Mouse (Mus musculus) cerebellum, adult 2 months (tissue): Measurements from ENCODE around the gene Agpat1.
A peak's percentile ranks its signal among the peaks of the same experiment; 100 is the strongest.

Experiments used
- CTCF ChIP-seq: fragments of 200-500 bp; IDR thresholded peaks from 2 replicates; pipeline ENCODE4 v1.5.1; 2011; ENCODE audit warnings: low read depth, mild to moderate bottlenecking, control low read depth, low read length, moderate library complexity, borderline replicate concordance; ENCODE audit not compliant: insufficient read depth
- POLR2A ChIP-seq: fragments of 200-500 bp; IDR thresholded peaks from 2 replicates; pipeline ENCODE4 v1.6.1; 2011; ENCODE audit warnings: low read length, control low read depth, borderline replicate concordance; ENCODE audit not compliant: insufficient read depth

- TF ChIP-seq CTCF (peak; percentile 49; the same call in 1 of the 2 replicates), POLR2A (peak; percentile 57; the same call in 1 of the 2 replicates)
Measured at GRCm38 (mm10) chr17:34640778-34641601, 36.9 kb downstream of the Agpat1 start.
